Mouse (Mus musculus) kidney, embryonic 14.5 days (tissue): ENCODE results near the gene Qtrt2. TPM values are rescaled to one million over a fixed set of nuclear protein-coding genes. Genes with fewer than 3 reads are reported as not detected.
A peak's percentile ranks its signal among the peaks of the same experiment; 100 is the strongest.

ENCODE experiments used
- ATAC-seq: fragments of 200-750 bp; cut with Nextera tagmentation; 2 replicates; pipeline ENCODE4 v1.8.0; 2017; ENCODE audit warnings: moderate number of reproducible peaks, mild to moderate bottlenecking, moderate TSS enrichment, moderate library complexity; ENCODE audit not compliant: low FRiP score, low TSS enrichment
- H3K27ac ChIP-seq: fragments of 300-500 bp; sonication (generic); 2 replicates; pipeline ENCODE4 v1.5.1; 2014; ENCODE audit warnings: low read depth, mild to moderate bottlenecking, low read length, moderate library complexity, mixed read lengths
- H3K27me3 ChIP-seq: fragments of 300-500 bp; sonication (generic); 2 replicates; pipeline ENCODE4 v1.6.1; 2014; ENCODE audit warnings: mild to moderate bottlenecking, low read length; ENCODE audit not compliant: control insufficient read depth, insufficient read depth
- H3K36me3 ChIP-seq: fragments of 300-500 bp; sonication (generic); 2 replicates; pipeline ENCODE4 v1.6.1; 2014; ENCODE audit warnings: low read length, mixed read lengths; ENCODE audit not compliant: control insufficient read depth, insufficient read depth
- H3K4me1 ChIP-seq: fragments of 300-500 bp; sonication (generic); 2 replicates; pipeline ENCODE4 v1.6.1; 2014; ENCODE audit warnings: low read length, mixed read lengths; ENCODE audit not compliant: control insufficient read depth, insufficient read depth
- H3K4me2 ChIP-seq: fragments of 300-500 bp; sonication (generic); replicated peaks from 2 replicates; pipeline ENCODE4 v1.6.1; 2014; ENCODE audit warnings: low read depth, mild to moderate bottlenecking, low read length
- H3K4me3 ChIP-seq: fragments of 300-500 bp; sonication (generic); 2 replicates; pipeline ENCODE4 v1.5.1; 2014; ENCODE audit warnings: mild to moderate bottlenecking, low read length
- H3K9ac ChIP-seq: fragments of 300-500 bp; sonication (generic); 2 replicates; pipeline ENCODE4 v1.6.1; 2014; ENCODE audit warnings: low read depth, mild to moderate bottlenecking, low read length, moderate library complexity
- H3K9me3 ChIP-seq: fragments of 300-500 bp; sonication (generic); 2 replicates; pipeline ENCODE4 v1.6.1; 2016; ENCODE audit warnings: low read length; ENCODE audit not compliant: control insufficient read depth
- WGBS: fragments of 180-500 bp; shearing (Covaris S2); extraction: QIAGEN DNeasy Blood & Tissue Kit; methylation state at CpG from one replicate; pipeline ENCODE4 v1.1.7; 2014; 5-methylcytosine and 5-hydroxymethylcytosine counted together
- polyA plus RNA-seq: library from polyadenylated mRNA; unstranded; fragments of >200 nt; fragmentation: Nextera tagmentation; extraction: Ambion mirVana; gene quantifications from 2 replicates; pipeline ENCODE4 v1.2.1, GENCODE M21; 2014

The Qtrt2 gene
- polyA plus RNA-seq, 1 experiment from 2014 or later, result 46.2 TPM

GRCm38 (mm10) chr16:43933041-43933440, 6.4 kb upstream of the Qtrt2 start:
- no peak for ATAC-seq
- Histone ChIP-seq H3K27ac (no peak overlapping the region), H3K36me3 (no peaks in the 10 kb centered on the region), H3K4me1 (0 out of 2 replicates have a peak, but pooled peaks cover 6% of the 10 kb centered on the region), H3K4me3 (no peak overlapping the region), H3K4me2 (no peak overlapping the region), H3K9me3 (no peaks in the 10 kb centered on the region), H3K9ac (no peak overlapping the region), H3K27me3 (no peaks in the 10 kb centered on the region)
- WGBS, result 86% methylated on average over 6 of the region's 6 CpGs

DNA sequence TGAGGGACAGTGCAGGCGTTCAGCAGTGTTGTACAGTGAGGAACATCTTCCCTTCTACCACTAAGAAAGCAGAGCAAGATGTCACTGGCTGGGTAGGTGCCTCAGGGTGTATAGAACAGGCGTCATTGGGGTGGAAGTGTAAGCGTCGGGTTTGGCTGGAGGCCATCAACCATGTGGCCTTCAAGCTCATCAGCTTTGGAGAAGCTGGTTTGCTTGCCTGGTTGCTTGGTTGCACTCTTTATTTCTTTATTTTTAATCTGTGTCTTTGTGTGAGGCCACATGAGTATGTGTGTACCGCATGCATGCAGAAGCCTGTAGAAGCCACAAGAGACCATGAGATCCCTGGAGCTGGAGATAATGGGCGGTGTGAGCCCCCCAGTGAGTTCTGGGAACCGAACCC, 5.7 kb upstream of the Qtrt2 start:
- 0 out of 2 replicates have a peak, but pooled peaks cover 6% of the 10 kb centered on the region for H3K4me1 ChIP-seq

DNA sequence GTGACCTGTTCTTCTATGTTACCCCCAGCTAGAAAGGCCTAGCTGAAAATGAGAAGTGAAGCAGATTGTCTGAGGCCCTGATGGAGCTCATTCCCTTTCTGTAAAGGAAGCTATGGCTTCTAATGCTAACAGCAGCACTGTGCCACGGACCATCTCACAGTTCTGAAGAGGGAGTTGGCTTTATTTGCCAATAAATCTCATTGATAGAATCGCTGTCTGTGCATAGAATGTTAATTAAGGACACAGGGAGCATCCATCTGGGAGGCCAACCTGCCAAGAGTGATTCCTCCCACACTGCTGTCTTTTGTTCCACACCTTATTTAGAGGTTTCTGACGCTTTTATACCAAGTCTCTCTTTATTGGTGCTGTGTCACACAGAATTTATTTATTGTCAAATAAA, 4.9 kb upstream of the Qtrt2 start:
- Histone ChIP-seq H3K36me3 (no peaks in the 10 kb centered on the region), H3K27ac (no peak overlapping the region), H3K4me3 (no peak overlapping the region), H3K4me2 (no peak overlapping the region), H3K9me3 (no peaks in the 10 kb centered on the region), H3K27me3 (no peaks in the 10 kb centered on the region), H3K9ac (no peak overlapping the region), H3K4me1 (0 out of 2 replicates have a peak, but pooled peaks cover 6% of the 10 kb centered on the region)
- 33% methylated on average over 3 of the region's 3 CpGs for WGBS
- ATAC-seq, result peak; percentile 64; the same call in 1 of the 2 replicates

More for the DNA sequence above, 5.7 kb upstream of the Qtrt2 start:
- no peak for ATAC-seq
- Histone ChIP-seq H3K4me2 (no peak overlapping the region), H3K9ac (no peak overlapping the region), H3K27ac (no peak overlapping the region), H3K9me3 (no peaks in the 10 kb centered on the region), H3K4me3 (no peak overlapping the region), H3K36me3 (no peaks in the 10 kb centered on the region), H3K27me3 (no peaks in the 10 kb centered on the region)
- 84% methylated on average over 7 of the region's 7 CpGs for WGBS

GRCm38 (mm10) chr16:43930577-43930976, 4.0 kb upstream of the Qtrt2 start:
- no peak overlapping the region for H3K4me3 ChIP-seq
- no peaks in the 10 kb centered on the region for H3K36me3 ChIP-seq

GRCm38 (mm10) chr16:43925846-43926245, 763 bp downstream of the Qtrt2 start:
- no peaks in the 10 kb centered on the region for H3K4me1 ChIP-seq
- no peak for ATAC-seq
- H3K36me3 ChIP-seq, result no peaks in the 10 kb centered on the region

More at GRCm38 (mm10) chr16:43930577-43930976, 4.0 kb upstream of the Qtrt2 start:
- no peak overlapping the region for H3K9ac ChIP-seq
- H3K9me3 ChIP-seq, result no peaks in the 10 kb centered on the region
- no peak for ATAC-seq
- H3K27ac ChIP-seq, result no peak overlapping the region
- no peak overlapping the region for H3K4me2 ChIP-seq
- H3K4me1 ChIP-seq, result 0 out of 2 replicates have a peak, but pooled peaks cover 6% of the 10 kb centered on the region
- H3K27me3 ChIP-seq, result no peaks in the 10 kb centered on the region

DNA sequence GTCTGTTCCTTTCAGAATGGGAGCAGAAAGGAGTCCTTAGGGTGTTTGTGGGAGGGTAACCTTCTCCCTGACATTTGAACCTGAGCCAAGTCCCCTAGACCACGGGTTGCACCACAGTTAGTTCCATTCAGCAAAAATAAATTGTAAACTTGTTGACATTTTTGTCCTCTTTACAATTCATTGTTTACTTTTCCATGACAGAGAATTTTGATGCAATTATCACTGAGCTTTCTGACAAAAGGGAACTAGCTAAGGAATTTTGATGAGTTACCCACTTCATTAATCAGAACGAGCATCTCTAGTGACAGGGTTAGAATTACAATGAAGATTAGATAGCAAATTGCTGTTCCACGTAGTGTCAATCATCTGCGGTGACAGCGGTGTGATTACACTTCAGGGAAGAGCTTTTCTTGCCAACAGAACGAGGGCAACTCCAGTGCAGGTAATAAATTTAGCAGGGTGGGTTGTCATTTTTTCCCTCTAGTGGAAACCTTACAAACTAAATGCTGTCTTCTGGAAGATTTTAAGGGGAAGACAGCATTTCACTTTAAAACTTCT, 1.5 kb downstream of the Qtrt2 start:
- WGBS, result 40% methylated on average over 6 of the region's 6 CpGs
- Histone ChIP-seq H3K9ac (no peak overlapping the region), H3K27ac (no peak overlapping the region), H3K4me1 (no peaks in the 10 kb centered on the region), H3K36me3 (no peaks in the 10 kb centered on the region), H3K4me2 (no peak overlapping the region), H3K4me3 (no peak overlapping the region), H3K27me3 (no peaks in the 10 kb centered on the region), H3K9me3 (no peaks in the 10 kb centered on the region)
- ATAC-seq, result no peak

More at GRCm38 (mm10) chr16:43925846-43926245, 763 bp downstream of the Qtrt2 start:
- 92% methylated on average over 1 of the region's 1 CpGs for WGBS
- H3K9me3 ChIP-seq, result no peaks in the 10 kb centered on the region
- no peaks in the 10 kb centered on the region for H3K27me3 ChIP-seq
- no peak overlapping the region; the same call in 1 of the 2 replicates for H3K27ac ChIP-seq
- no peak overlapping the region for H3K9ac ChIP-seq
- H3K4me3 ChIP-seq, result no peak overlapping the region
- no peak overlapping the region for H3K4me2 ChIP-seq

DNA sequence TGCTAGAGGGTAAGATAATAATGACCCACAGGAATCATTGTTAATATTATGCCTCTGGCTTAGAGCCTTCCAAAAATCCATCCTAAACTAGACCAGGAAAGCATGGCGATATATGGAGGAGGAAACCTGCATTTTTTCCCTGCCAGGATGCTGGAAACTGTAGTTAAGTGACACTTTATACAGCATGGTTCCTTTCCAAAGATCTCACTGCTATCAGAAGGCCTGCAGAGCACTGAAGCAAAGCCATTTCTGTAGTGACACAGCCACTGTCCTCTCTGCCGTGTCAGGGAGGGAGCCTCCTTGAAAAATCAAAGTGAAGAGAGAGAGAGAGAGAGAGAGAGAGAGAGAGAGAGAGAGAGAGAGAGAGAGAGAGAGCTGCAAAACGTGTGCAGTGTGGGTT, 4.0 kb downstream of the Qtrt2 start:
- H3K4me3 ChIP-seq, result no peak overlapping the region
- H3K27ac ChIP-seq, result no peak overlapping the region
- no peaks in the 10 kb centered on the region for H3K9me3 ChIP-seq
- H3K27me3 ChIP-seq, result no peaks in the 10 kb centered on the region
- ATAC-seq, result no peak
- WGBS, result 48% methylated on average over 3 of the region's 3 CpGs
- no peaks in the 10 kb centered on the region for H3K36me3 ChIP-seq
- no peak overlapping the region for H3K4me2 ChIP-seq
- H3K4me1 ChIP-seq, result no peaks in the 10 kb centered on the region
- no peak overlapping the region for H3K9ac ChIP-seq

DNA sequence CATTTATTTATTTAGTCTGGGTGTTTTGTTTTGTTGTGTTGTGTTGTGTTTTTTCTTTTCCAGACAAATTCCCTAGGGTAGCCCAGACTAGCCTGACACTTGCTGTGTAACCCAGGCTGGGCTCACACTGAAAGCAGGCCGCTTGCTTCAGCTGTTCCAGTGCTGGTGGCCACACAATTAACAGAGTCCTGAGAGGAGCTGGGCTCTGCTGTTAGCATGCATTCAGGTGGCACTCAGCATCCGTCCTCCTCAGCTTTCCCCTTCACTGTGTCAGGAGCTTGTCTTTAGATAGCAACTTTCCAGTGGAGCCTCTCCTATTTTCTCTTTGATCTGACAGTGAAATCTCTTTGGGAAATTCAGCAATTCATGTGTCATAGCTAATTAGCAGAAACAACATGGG, 4.6 kb downstream of the Qtrt2 start:
- no peaks in the 10 kb centered on the region for H3K4me1 ChIP-seq
- no peaks in the 10 kb centered on the region for H3K36me3 ChIP-seq
- H3K9me3 ChIP-seq, result no peaks in the 10 kb centered on the region
- no peak overlapping the region for H3K4me2 ChIP-seq
- no peak overlapping the region for H3K4me3 ChIP-seq
- H3K9ac ChIP-seq, result no peak overlapping the region
- no peaks in the 10 kb centered on the region for H3K27me3 ChIP-seq
- WGBS, result 83% methylated on average over 2 of the region's 2 CpGs
- no peak for ATAC-seq
- H3K27ac ChIP-seq, result no peak overlapping the region

GRCm38 (mm10) chr16:43918867-43919266, 7.7 kb downstream of the Qtrt2 start:
- no peak overlapping the region for H3K27ac ChIP-seq
- ATAC-seq, result no peak
- H3K4me1 ChIP-seq, result no peaks in the 10 kb centered on the region
- H3K4me2 ChIP-seq, result no peak overlapping the region
- H3K27me3 ChIP-seq, result no peaks in the 10 kb centered on the region
- H3K9ac ChIP-seq, result no peak overlapping the region
- no peaks in the 10 kb centered on the region for H3K36me3 ChIP-seq
- 90% methylated on average over 3 of the region's 3 CpGs for WGBS
- no peak overlapping the region for H3K4me3 ChIP-seq
- H3K9me3 ChIP-seq, result no peaks in the 10 kb centered on the region
